Mouse (Mus musculus): ENCODE measurements at regions not wholly inside any gene's neighbourhood (a gene's known extent, or its start where the extent isn't known, plus 50 kb on each side); places are given as distances from the start of the nearest gene placed in this dataset.

GRCm38 (mm10) chr10:98862712-98863111 lies 51.5 kb upstream of the Atp2b1 start:
- no peak for DNase-seq

- DNase-seq, result no peak
These were observed 49.8 kb upstream of the Atp2b1 start for GRCm38 (mm10) chr10:98864384-98864783.

All from kidney, adult 18-20 months (tissue).